Mouse (Mus musculus) kidney, postnatal 36 days (tissue): ENCODE data around the gene Ceacam5.

Experiments used
- DNase-seq, 2 experiments: peaks; one replicate each; pipeline ENCODE4 v3.0.0; 2021 to 2022; ENCODE audit warnings: mixed read lengths in 2 of 2

Gene Ceacam5

DNA sequence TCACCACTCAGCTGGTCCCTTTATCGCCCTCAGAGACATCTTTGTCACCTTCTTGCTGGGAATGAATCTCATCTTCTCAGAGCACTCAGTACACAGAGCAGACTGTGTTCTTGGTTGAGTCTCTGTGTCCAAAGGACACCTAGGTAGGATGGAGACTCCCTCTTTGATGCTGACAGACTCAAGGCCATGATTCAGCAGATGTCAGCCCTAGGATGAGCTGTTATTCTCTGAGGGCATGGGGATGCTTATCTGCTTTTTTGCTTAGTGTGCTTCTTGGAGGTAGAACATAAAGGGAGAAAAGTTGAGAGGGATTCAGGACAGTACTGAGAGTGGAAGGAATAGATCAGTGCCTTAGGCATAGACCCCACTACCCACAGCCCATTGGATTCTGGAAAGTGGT lies at the start of gene Ceacam5:
Gene Ceacam5, plus strand, starts transcription at position 301 of the 400 bp plus-strand sequence.
- DNase-seq = no peak
